Mouse (Mus musculus) CH12.LX (cell line): ENCODE results near the gene Eral1. TPM values are rescaled to one million over a fixed set of nuclear protein-coding genes. Genes with fewer than 3 reads are reported as not detected.

ENCODE experiments used
- DNase-seq: peaks from one replicate; pipeline ENCODE4 v3.0.0-alpha.2; 2013; ENCODE audit errors: extremely low read depth
- H3K27ac ChIP-seq: 2 replicates; pipeline ENCODE4 v1.5.1; 2012; ENCODE audit warnings: low read depth, mild to moderate bottlenecking, control low read depth, moderate library complexity; ENCODE audit not compliant: insufficient read depth
- H3K27me3 ChIP-seq: replicated peaks from 2 replicates; pipeline ENCODE3; 2012; ENCODE audit warnings: inconsistent platforms
- H3K36me3 ChIP-seq, 2 experiments: replicated peaks in 1 of 2; 2 replicates each; pipeline versions ENCODE3 to v1.6.1; 2012; ENCODE audit warnings: inconsistent platforms in 1 of 2, low read length in 1 of 2, mild to moderate bottlenecking in 1 of 2, mixed read lengths in 1 of 2, moderate library complexity in 1 of 2; ENCODE audit not compliant: control insufficient read depth in 1 of 2, insufficient read depth in 1 of 2
- H3K4me1 ChIP-seq, 2 experiments: 2 replicates each; pipeline ENCODE4 v1.6.1; 2012; ENCODE audit warnings: inconsistent platforms in 1 of 2, moderate library complexity in 1 of 2; ENCODE audit not compliant: insufficient read depth in 2 of 2, control insufficient read depth in 1 of 2
- H3K4me2 ChIP-seq: 2 replicates; pipeline ENCODE4 v1.6.1; 2012; ENCODE audit warnings: low read depth, mild to moderate bottlenecking, control low read depth; ENCODE audit not compliant: poor library complexity, insufficient read depth, severe bottlenecking
- H3K4me3 ChIP-seq, 3 experiments: fragments of 150-350 bp in 1 of 3; sonication (generic) in 1 of 3; replicated peaks in 1 of 3; 2 replicates each; pipeline versions ENCODE3 to v1.5.1; 2011 to 2012; ENCODE audit warnings: low read depth in 2 of 3, low read length in 2 of 3, mild to moderate bottlenecking in 2 of 3, moderate library complexity in 2 of 3, control low read depth in 1 of 3, improper control_type of control experiment in 1 of 3, inconsistent platforms in 1 of 3, mixed read lengths in 1 of 3; ENCODE audit not compliant: poor library complexity in 1 of 3
- H3K79me2 ChIP-seq: replicated peaks from 2 replicates; pipeline ENCODE4 v1.6.1; 2012; ENCODE audit warnings: mild to moderate bottlenecking, moderate library complexity; ENCODE audit not compliant: control insufficient read depth, poor library complexity, insufficient read depth, severe bottlenecking; ENCODE audit errors: extremely low read depth
- H3K9ac ChIP-seq: 2 replicates; pipeline ENCODE4 v1.6.1; 2012; ENCODE audit warnings: low read depth, mild to moderate bottlenecking, control low read depth, moderate library complexity; ENCODE audit not compliant: insufficient read depth
- H3K9me3 ChIP-seq: replicated peaks from 2 replicates; pipeline ENCODE3; 2012; ENCODE audit warnings: low read length, inconsistent platforms, mixed read lengths
- CHD1 ChIP-seq: IDR thresholded peaks from 2 replicates; pipeline ENCODE4 v1.6.1; 2012; ENCODE audit warnings: low read depth, low read length, improper control_type of control experiment, inconsistent platforms
- CHD2 ChIP-seq: IDR thresholded peaks from 2 replicates; pipeline ENCODE4 v1.6.1; 2011; ENCODE audit warnings: low read length, improper control_type of control experiment
- E2F4 ChIP-seq: IDR thresholded peaks from 2 replicates; pipeline ENCODE4 v1.6.1; 2011; ENCODE audit warnings: low read depth, low read length, improper control_type of control experiment; ENCODE audit not compliant: insufficient replicate concordance
- IRF4 ChIP-seq: IDR thresholded peaks from 2 replicates; pipeline ENCODE4 v1.6.1; 2014; ENCODE audit warnings: low read depth, mild to moderate bottlenecking, inconsistent platforms, low read length, improper control_type of control experiment
- JUN ChIP-seq: IDR thresholded peaks from 2 replicates; pipeline ENCODE4 v1.6.1; 2011; ENCODE audit warnings: low read depth, mild to moderate bottlenecking, low read length, improper control_type of control experiment, moderate library complexity; ENCODE audit not compliant: insufficient read depth
- JUND ChIP-seq: conservative IDR thresholded peaks from 2 replicates; pipeline ENCODE4 v1.6.1; 2011; ENCODE audit warnings: low read depth, low read length, improper control_type of control experiment
- MAZ ChIP-seq: IDR thresholded peaks from 2 replicates; pipeline ENCODE4 v1.6.1; 2012; ENCODE audit warnings: low read depth, mild to moderate bottlenecking, inconsistent platforms, low read length, improper control_type of control experiment, moderate library complexity
- MYC ChIP-seq: IDR thresholded peaks from 2 replicates; pipeline ENCODE4 v1.6.1; 2011; ENCODE audit warnings: low read depth, mild to moderate bottlenecking, improper control_type of control experiment, low read length
- POLR2A ChIP-seq: IDR thresholded peaks from 2 replicates; pipeline ENCODE4 v1.6.1; 2011; ENCODE audit warnings: low read depth, mild to moderate bottlenecking, improper control_type of control experiment, low read length
- POLR2AphosphoS2 ChIP-seq: IDR thresholded peaks from 2 replicates; pipeline ENCODE4 v1.6.1; 2011; ENCODE audit warnings: low read depth, low read length, improper control_type of control experiment
- USF2 ChIP-seq: conservative IDR thresholded peaks from 2 replicates; pipeline ENCODE4 v1.6.1; 2011; ENCODE audit warnings: low read depth, low read length, improper control_type of control experiment
- dilution Hi-C: fragments of 300-500 bp; cut with MboI; formaldehyde crosslinking; loops from 2 replicates; pipeline ENCODE4 v1.14.3; 2020; ENCODE audit warnings: low sequenced_read_pairs; ENCODE audit not compliant: extremely low pct_unique_long_range_greater_than_20kb, extremely low pct_ligation_motif_present
- in situ Hi-C: fragments of 300-500 bp; cut with MboI; formaldehyde crosslinking; loops from 3 replicates; pipeline ENCODE4 v1.14.3; 2019; ENCODE audit warnings: low sequenced_read_pairs, low pct_ligation_motif_present, low pct_unique_long_range_greater_than_20kb, mixed read lengths
- polyA plus RNA-seq: library from polyadenylated mRNA; unstranded; fragments of >175 nt; gene quantifications from 2 replicates; pipeline ENCODE4 v1.2.1, GENCODE M21; 2012; ENCODE audit warnings: low read depth; ENCODE audit not compliant: insufficient read length
- total RNA-seq, 2 experiments: library from RNA; depleted of rRNA; stranded (reverse); fragments of 300-350 nt in 1 of 2; fragments of >200 nt in 1 of 2; gene quantifications; 2 replicates each; pipeline ENCODE4 v1.2.3; 2012 to 2014

Gene Eral1
- total and polyA plus RNA-seq, 3 experiments, result 39.1 to 43.2 (median 41.5) TPM

GRCm38 (mm10) chr11:78031947-78032808, 48.0 kb downstream of the Eral1 start, which contains the start of gene Dhrs13 (continued):
- TF ChIP-seq USF2, result no peak
- TF ChIP-seq CHD1, result no peak
- TF ChIP-seq CHD2, result peak; percentile 81

GRCm38 (mm10) chr11:78031389-78031788, 48.8 kb downstream of the Eral1 start:
- peaks cover 15 to 44% of the 10 kb centered on the region in 2 experiments for H3K4me1 ChIP-seq
- peak overlapping the region; percentile 86 for H3K4me2 ChIP-seq
- in situ Hi-C loops, result no loop called here
- no peaks in the 10 kb centered on the region; the same call in 1 of the 2 replicates for H3K79me2 ChIP-seq
- peak overlapping the region; percentile 28; the same call in 1 of the 2 replicates for H3K9ac ChIP-seq
- TF ChIP-seq JUND (no peak), MYC (no peak), MAZ (no peak), E2F4 (no peak), JUN (no peak), POLR2A (no peak), IRF4 (no peak)
- peak overlapping the region; percentile 24; the same call in 1 of the 2 replicates for H3K27ac ChIP-seq
- peak overlapping the region in 2 of 3 experiments; percentile 39 to 61 for H3K4me3 ChIP-seq
- peaks cover 36 to 60% of the 10 kb centered on the region in 2 experiments for H3K36me3 ChIP-seq
- dilution Hi-C loops, result no loop called here
- no peaks in the 10 kb centered on the region for H3K27me3 ChIP-seq
- no peak for DNase-seq
- no peaks in the 10 kb centered on the region for H3K9me3 ChIP-seq

GRCm38 (mm10) chr11:78030600-78030999, 49.6 kb downstream of the Eral1 start:
- H3K27me3 ChIP-seq, result no peaks in the 10 kb centered on the region
- dilution Hi-C loops (no loop called here), in situ Hi-C loops (no loop called here)
- H3K9me3 ChIP-seq, result no peaks in the 10 kb centered on the region
- H3K4me1 ChIP-seq, result peaks cover 15 to 44% of the 10 kb centered on the region in 2 experiments
- peaks cover 43 to 63% of the 10 kb centered on the region in 2 experiments for H3K36me3 ChIP-seq
- no peak overlapping the region for H3K4me3 ChIP-seq
- H3K27ac ChIP-seq, result no peak overlapping the region
- TF ChIP-seq POLR2AphosphoS2 (peak; percentile 91; the same call in 1 of the 2 replicates), E2F4 (no peak)
- no peak overlapping the region for H3K9ac ChIP-seq
- no peak overlapping the region for H3K4me2 ChIP-seq
- DNase-seq, result no peak
- H3K79me2 ChIP-seq, result no peaks in the 10 kb centered on the region; the same call in 1 of the 2 replicates
